Mouse (Mus musculus): Measurements from ENCODE around the gene Epsti1. TPM values are rescaled to one million over a fixed set of nuclear protein-coding genes. Genes with fewer than 3 reads are reported as not detected.

The Epsti1 gene
- polyA plus RNA-seq, 1 experiment = 15.1 TPM

DNA sequence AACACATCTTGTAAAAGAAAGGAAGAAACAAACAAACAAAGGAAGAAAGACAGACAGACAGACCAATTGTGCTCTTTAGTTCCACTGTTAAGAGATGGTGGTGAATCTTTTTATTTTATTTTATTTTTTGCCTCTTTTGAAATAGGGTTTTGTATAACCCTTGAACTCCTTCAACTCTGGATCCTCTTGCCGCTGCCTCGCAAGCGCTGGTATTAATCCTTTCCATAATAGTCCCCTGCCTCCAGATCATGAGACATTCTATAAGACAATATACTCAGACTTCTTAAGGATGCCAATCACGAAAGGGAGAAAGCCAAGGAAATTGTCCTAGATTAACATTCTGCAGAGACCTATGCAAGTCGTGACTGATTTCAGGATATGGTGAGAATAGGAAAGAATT lies 11.7 kb downstream of the Epsti1 start:
- no peaks in the 10 kb centered on the region for H3K36me3 ChIP-seq (replicated peaks; ENCODE audit: low read length)
- H3K9me3 ChIP-seq = no peaks in the 10 kb centered on the region; the same call in 1 of the 2 replicates
- TF ChIP-seq FLI1 (IDR thresholded peaks at IDR 0.05; ENCODE audit: low read length) (no peak), GATA1 (IDR thresholded peaks at IDR 0.05; ENCODE audit: borderline replicate concordance, low read length) (no peak)
- H3K4me3 ChIP-seq (replicated peaks) = no peak overlapping the region
- peaks cover 9% of the 10 kb centered on the region; the same call in 1 of the 2 replicates for H3K4me1 ChIP-seq
- H3K27me3 ChIP-seq (replicated peaks) = no peaks in the 10 kb centered on the region

- Histone ChIP-seq H3K4me3 (replicated peaks) (no peak overlapping the region), H3K36me3 (replicated peaks; ENCODE audit: low read length) (peaks cover 3% of the 10 kb centered on the region)
- TF ChIP-seq GATA1 (IDR thresholded peaks at IDR 0.05; ENCODE audit: borderline replicate concordance, low read length) = no peak
- no peak for TF ChIP-seq FLI1 (IDR thresholded peaks at IDR 0.05; ENCODE audit: low read length)
Measured at GRCm38 (mm10) chr14:77921641-77922040, 17.6 kb downstream of the Epsti1 start.

GRCm38 (mm10) chr14:77923076-77923865 lies 19.2 kb downstream of the Epsti1 start:
- H3K4me3 ChIP-seq (replicated peaks) = no peak overlapping the region

More at GRCm38 (mm10) chr14:77921641-77922040, 17.6 kb downstream of the Epsti1 start:
- no peaks in the 10 kb centered on the region for H3K27me3 ChIP-seq (replicated peaks)
- H3K9me3 ChIP-seq = no peaks in the 10 kb centered on the region
- H3K4me1 ChIP-seq = peaks cover 31% of the 10 kb centered on the region

DNA sequence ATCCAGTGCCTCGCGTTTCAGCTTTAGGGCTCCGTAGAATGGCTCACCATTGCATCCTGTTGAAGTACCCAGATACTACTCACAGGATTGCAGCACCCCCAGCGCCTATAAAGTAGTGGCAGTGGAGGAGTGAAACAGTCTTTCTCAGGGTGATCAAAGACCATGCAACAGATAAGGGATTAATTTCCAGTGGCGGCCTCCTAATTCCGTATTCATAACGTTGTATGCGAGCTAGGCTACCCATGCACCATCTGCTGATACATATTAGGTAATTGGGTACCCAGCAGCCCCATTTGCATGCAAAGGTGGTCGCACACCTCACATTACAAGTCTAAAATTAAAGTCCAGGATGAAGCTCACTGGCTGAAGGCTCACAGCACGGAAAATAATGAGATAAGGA lies 21.4 kb downstream of the Epsti1 start:
- H3K9me3 ChIP-seq = no peaks in the 10 kb centered on the region
- H3K36me3 ChIP-seq (replicated peaks; ENCODE audit: low read length) = peaks cover 3% of the 10 kb centered on the region
- H3K4me3 ChIP-seq (replicated peaks) = no peak overlapping the region
- H3K27me3 ChIP-seq (replicated peaks) = peaks cover 6% of the 10 kb centered on the region
- TF ChIP-seq FLI1 (IDR thresholded peaks at IDR 0.05; ENCODE audit: low read length) = no peak
- no peak for TF ChIP-seq GATA1 (IDR thresholded peaks at IDR 0.05; ENCODE audit: borderline replicate concordance, low read length)
- peaks cover 43% of the 10 kb centered on the region for H3K4me1 ChIP-seq

More at GRCm38 (mm10) chr14:77923076-77923865, 19.2 kb downstream of the Epsti1 start:
- peaks cover 3% of the 10 kb centered on the region for H3K36me3 ChIP-seq (replicated peaks; ENCODE audit: low read length)
- no peaks in the 10 kb centered on the region for H3K27me3 ChIP-seq (replicated peaks)
- no peaks in the 10 kb centered on the region for H3K9me3 ChIP-seq
- TF ChIP-seq GATA1 (IDR thresholded peaks at IDR 0.05; ENCODE audit: borderline replicate concordance, low read length) (no peak), FLI1 (IDR thresholded peaks at IDR 0.05; ENCODE audit: low read length) (no peak)
- H3K4me1 ChIP-seq = peaks cover 37% of the 10 kb centered on the region

GRCm38 (mm10) chr14:77926718-77927117 lies 22.7 kb downstream of the Epsti1 start:
- H3K36me3 ChIP-seq (replicated peaks; ENCODE audit: low read length) = peaks cover 3% of the 10 kb centered on the region
- H3K27me3 ChIP-seq (replicated peaks) = peaks cover 7% of the 10 kb centered on the region
- no peaks in the 10 kb centered on the region for H3K9me3 ChIP-seq
- H3K4me3 ChIP-seq (replicated peaks) = no peak overlapping the region
- H3K4me1 ChIP-seq = peaks cover 43% of the 10 kb centered on the region
- no peak for TF ChIP-seq FLI1 (IDR thresholded peaks at IDR 0.05; ENCODE audit: low read length)
- no peak for TF ChIP-seq GATA1 (IDR thresholded peaks at IDR 0.05; ENCODE audit: borderline replicate concordance, low read length)

DNA sequence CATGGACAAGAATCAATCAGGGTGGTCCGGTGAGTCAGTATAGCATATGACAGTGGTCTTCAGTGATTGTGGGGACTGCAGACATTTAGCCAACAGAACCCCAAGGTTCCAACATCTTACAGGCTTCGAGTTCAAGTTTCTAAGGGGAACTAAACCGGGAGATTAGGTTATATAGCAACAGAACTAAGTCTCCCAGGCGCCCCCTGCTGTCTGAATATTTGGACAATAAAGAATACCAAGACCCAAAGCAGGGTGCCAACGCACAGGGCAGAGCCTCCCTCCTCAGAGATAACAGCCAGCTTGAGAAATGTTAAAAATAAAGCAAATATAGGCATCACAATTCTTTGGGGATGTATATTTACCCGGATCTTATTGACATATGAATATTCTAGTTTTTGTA lies 24.0 kb downstream of the Epsti1 start:
- TF ChIP-seq GATA1 (IDR thresholded peaks at IDR 0.05; ENCODE audit: borderline replicate concordance, low read length) (no peak), FLI1 (IDR thresholded peaks at IDR 0.05; ENCODE audit: low read length) (no peak)
- peaks cover 7% of the 10 kb centered on the region for H3K27me3 ChIP-seq (replicated peaks)
- no peak overlapping the region for H3K4me3 ChIP-seq (replicated peaks)
- H3K9me3 ChIP-seq = no peaks in the 10 kb centered on the region
- H3K4me1 ChIP-seq = peaks cover 54% of the 10 kb centered on the region
- H3K36me3 ChIP-seq (replicated peaks; ENCODE audit: low read length) = peaks cover 8% of the 10 kb centered on the region

DNA sequence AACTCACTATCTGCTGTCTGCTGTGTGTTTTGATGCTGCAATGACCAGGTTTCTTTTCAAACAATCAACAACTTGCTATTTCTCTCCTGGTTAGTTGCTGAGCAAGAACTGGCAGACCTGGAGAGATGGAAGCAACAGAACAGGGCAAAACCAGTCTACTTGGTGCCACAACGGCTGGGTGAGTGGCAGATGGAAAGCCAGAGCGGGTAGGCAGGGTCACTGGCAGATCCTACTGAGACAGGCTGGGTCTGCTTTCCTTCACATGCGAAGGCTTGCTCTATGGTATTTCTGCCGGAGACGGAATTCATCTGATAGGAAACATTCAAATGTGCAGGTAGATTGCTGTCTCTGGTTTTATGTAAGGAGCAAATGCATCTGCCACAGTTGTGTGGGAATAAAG lies 24.6 kb downstream of the Epsti1 start:
- Histone ChIP-seq H3K9me3 (no peaks in the 10 kb centered on the region), H3K27me3 (replicated peaks) (peaks cover 7% of the 10 kb centered on the region), H3K36me3 (replicated peaks; ENCODE audit: low read length) (peaks cover 8% of the 10 kb centered on the region), H3K4me3 (replicated peaks) (no peak overlapping the region), H3K4me1 (peaks cover 54% of the 10 kb centered on the region)
- TF ChIP-seq GATA1 (IDR thresholded peaks at IDR 0.05; ENCODE audit: borderline replicate concordance, low read length) (no peak), FLI1 (IDR thresholded peaks at IDR 0.05; ENCODE audit: low read length) (no peak)

- TF ChIP-seq GATA1 (IDR thresholded peaks at IDR 0.05; ENCODE audit: borderline replicate concordance, low read length) = no peak
- Histone ChIP-seq H3K36me3 (replicated peaks; ENCODE audit: low read length) (peaks cover 8% of the 10 kb centered on the region), H3K27me3 (replicated peaks) (peaks cover 7% of the 10 kb centered on the region), H3K4me3 (replicated peaks) (no peak overlapping the region), H3K9me3 (no peaks in the 10 kb centered on the region), H3K4me1 (peaks cover 54% of the 10 kb centered on the region)
Measured at GRCm38 (mm10) chr14:77929139-77929678, 25.2 kb downstream of the Epsti1 start.

GRCm38 (mm10) chr14:77932150-77933047 lies 28.4 kb downstream of the Epsti1 start:
- Histone ChIP-seq H3K36me3 (replicated peaks; ENCODE audit: low read length) (peaks cover 5% of the 10 kb centered on the region), H3K27me3 (replicated peaks) (peaks cover 8% of the 10 kb centered on the region), H3K9me3 (no peaks in the 10 kb centered on the region), H3K4me3 (replicated peaks) (no peak overlapping the region), H3K4me1 (peaks cover 28% of the 10 kb centered on the region)
- no peak for TF ChIP-seq FLI1 (IDR thresholded peaks at IDR 0.05; ENCODE audit: low read length)
- no peak for TF ChIP-seq GATA1 (IDR thresholded peaks at IDR 0.05; ENCODE audit: borderline replicate concordance, low read length)
